ENCODE assay signal across 26 mouse cellular contexts in genomic region chr13:20723326-20724120, GRCm38 (mm10).
"Had no signal": no experiment of that assay in that cellular context is flagged by ENCODE, and none has a peak within 500 bp of the region (broad histone marks: within the 10 kb centered on the region; RNA-seq: fewer than 3 reads in every experiment).

No protein-coding gene starts in this region.

- H3K4me1 ChIP-seq: heart, embryonic 10.5 days; heart, embryonic 12.5 days; hindbrain, embryonic 10.5 days; hindbrain, embryonic 12.5 days; intestine, embryonic 15.5 days; limb, embryonic 13.5 days; limb, embryonic 15.5 days; liver, embryonic 12.5 days had no signal

- DNase-seq: gastrocnemius, postnatal 25 days; heart, adult 18-20 months; heart, postnatal 10 days; heart, postnatal 4 days; kidney, adult 18-20 months; kidney, adult 8-10 months; kidney, postnatal 10 days; kidney, postnatal 25 days; kidney, postnatal 4 days; layer of hippocampus, adult 9-11 months; layer of hippocampus, postnatal 36 days; left cerebral cortex, postnatal 4 days; lung, adult 18-20 months had no signal

- H3K9ac ChIP-seq: heart, embryonic 12.5 days; hindbrain, embryonic 12.5 days; hindbrain, embryonic 14.5 days; intestine, embryonic 15.5 days; limb, embryonic 13.5 days; limb, embryonic 15.5 days; liver, embryonic 12.5 days; liver, embryonic 14.5 days had no signal

- H3K27me3 ChIP-seq: heart, embryonic 12.5 days; hindbrain, embryonic 12.5 days; intestine, embryonic 15.5 days; limb, embryonic 13.5 days; limb, embryonic 15.5 days; liver, embryonic 12.5 days had no signal

- H3K4me2 ChIP-seq: heart, embryonic 12.5 days; hindbrain, embryonic 12.5 days; hindbrain, embryonic 14.5 days; intestine, embryonic 15.5 days; limb, embryonic 13.5 days; limb, embryonic 15.5 days; liver, embryonic 12.5 days had no signal

- ATAC-seq: hindbrain, embryonic 16.5 days; inflammation-experienced regulatory T-cells, adult 6 months; intestine, embryonic 15.5 days; intestine, postnatal 0 days; liver, embryonic 12.5 days had no signal

- H3K9me3 ChIP-seq: heart, embryonic 10.5 days; heart, embryonic 12.5 days; hindbrain, embryonic 10.5 days; hindbrain, embryonic 12.5 days; intestine, embryonic 15.5 days; limb, embryonic 13.5 days; limb, embryonic 15.5 days; liver, embryonic 12.5 days had no signal

- H3K27ac ChIP-seq: heart, embryonic 10.5 days; hindbrain, embryonic 10.5 days; hindbrain, embryonic 12.5 days; hindbrain, embryonic 14.5 days; intestine, embryonic 15.5 days; limb, embryonic 13.5 days; limb, embryonic 15.5 days; liver, embryonic 12.5 days; liver, embryonic 14.5 days had no signal

- H3K36me3 ChIP-seq: heart, embryonic 10.5 days; heart, embryonic 12.5 days; hindbrain, embryonic 10.5 days; hindbrain, embryonic 12.5 days; intestine, embryonic 15.5 days; limb, embryonic 13.5 days; limb, embryonic 15.5 days; liver, embryonic 12.5 days had no signal

- H3K4me3 ChIP-seq: heart, embryonic 10.5 days; heart, embryonic 12.5 days; hindbrain, embryonic 10.5 days; hindbrain, embryonic 12.5 days; intestine, embryonic 15.5 days; limb, embryonic 13.5 days; limb, embryonic 15.5 days; liver, embryonic 12.5 days had no signal
